ENCODE assay signal across 12 mouse cellular contexts in the genomic region with DNA sequence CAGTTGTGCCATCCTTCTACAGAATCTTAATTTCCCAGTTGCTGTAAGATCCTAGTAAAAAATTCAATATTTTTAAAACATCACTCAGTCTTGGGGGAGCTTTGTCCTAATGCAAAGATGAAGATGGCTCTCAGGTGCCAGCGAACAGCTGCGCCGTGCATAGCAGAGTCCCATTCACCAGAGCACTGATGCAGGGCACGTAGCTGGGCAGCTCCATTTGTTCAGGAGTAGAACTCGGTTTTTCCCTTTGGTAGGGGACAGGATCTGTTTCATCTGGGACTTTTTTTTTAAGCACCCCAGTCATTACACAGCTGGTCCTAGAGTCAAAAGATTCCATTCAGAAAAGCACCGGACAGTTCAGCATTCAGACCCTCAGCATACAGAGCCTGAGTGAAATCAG.
A peak's percentile ranks its signal among the peaks of the same experiment; 100 is the strongest.
DNase-seq lines count a peak whose midpoint lies in the region; ATAC-seq lines count a peak whose summit lies in the region.
"Had no signal": no experiment of that assay in that cellular context is flagged by ENCODE, and none has a peak within 500 bp of the region (broad histone marks: within the 10 kb centered on the region; RNA-seq: fewer than 3 reads in every experiment).

No protein-coding gene starts in this region.

- no peaks in the 10 kb centered on the region for H3K36me3 ChIP-seq in forebrain, embryonic 13.5 days (ENCODE audit: poor library complexity, severe bottlenecking)
- no peaks in the 10 kb centered on the region for H3K36me3 ChIP-seq in forebrain, embryonic 10.5 days (replicated peaks)
- no peaks in the 10 kb centered on the region for H3K36me3 ChIP-seq in heart, embryonic 12.5 days
- H3K36me3 ChIP-seq: midbrain, embryonic 12.5 days; neural tube, embryonic 12.5 days had no signal

- H3K9me3 ChIP-seq in forebrain, embryonic 13.5 days (replicated peaks), result no peaks in the 10 kb centered on the region
- no peaks in the 10 kb centered on the region for H3K9me3 ChIP-seq in forebrain, embryonic 10.5 days
- H3K9me3 ChIP-seq in heart, embryonic 12.5 days (replicated peaks), result no peaks in the 10 kb centered on the region
- H3K9me3 ChIP-seq: midbrain, embryonic 12.5 days; neural tube, embryonic 12.5 days had no signal

- no peak for DNase-seq in forebrain, embryonic 10.5 days (ENCODE audit: extremely low spot score, low spot score)
- no peak for DNase-seq in heart, postnatal 4 days
- DNase-seq in layer of hippocampus, adult 9-11 months, result peak; percentile 4
- no peak for DNase-seq in layer of hippocampus, adult 18-20 months (ENCODE audit: low spot score in 2 of 2)
- DNase-seq in brain, adult 2 months (ENCODE audit: low read depth, low spot score), result peak; percentile 28
- no peak for DNase-seq in urinary bladder, postnatal 10 days (ENCODE audit: low spot score)

- peaks cover 33% of the 10 kb centered on the region for H3K4me1 ChIP-seq in forebrain, embryonic 13.5 days
- peaks cover 20% of the 10 kb centered on the region for H3K4me1 ChIP-seq in forebrain, embryonic 10.5 days
- peaks cover 19% of the 10 kb centered on the region for H3K4me1 ChIP-seq in heart, embryonic 12.5 days (replicated peaks)

- peak overlapping the region; percentile 44; the same call in 1 of the 2 replicates for H3K27ac ChIP-seq in forebrain, embryonic 13.5 days
- no peak overlapping the region for H3K27ac ChIP-seq in forebrain, embryonic 10.5 days
- 0 out of 2 replicates have a peak overlapping the region, but pooled peaks have one; percentile 33 for H3K27ac ChIP-seq in heart, embryonic 12.5 days (ENCODE audit: poor library complexity, severe bottlenecking)
- H3K27ac ChIP-seq: liver, embryonic 14.5 days; midbrain, embryonic 12.5 days; neural tube, embryonic 12.5 days had no signal

- no peak overlapping the region for H3K4me2 ChIP-seq in forebrain, embryonic 13.5 days
- H3K4me2 ChIP-seq in heart, embryonic 12.5 days, result no peak overlapping the region
- H3K4me2 ChIP-seq: midbrain, embryonic 12.5 days; neural tube, embryonic 12.5 days had no signal

- WGBS in forebrain, embryonic 13.5 days, result 84% methylated on average over 6 of the region's 6 CpGs
- 90% methylated on average over 6 of the region's 6 CpGs for WGBS in forebrain, embryonic 10.5 days
- WGBS in heart, embryonic 12.5 days, result 86% methylated on average over 6 of the region's 6 CpGs

- ATAC-seq in forebrain, embryonic 13.5 days, result no peak
- ATAC-seq in heart, embryonic 12.5 days (ENCODE audit: insufficient number of reproducible peaks, low FRiP score), result no peak
- ATAC-seq: Patski had no signal

- H3K27me3 ChIP-seq in forebrain, embryonic 13.5 days, result no peaks in the 10 kb centered on the region
- no peaks in the 10 kb centered on the region for H3K27me3 ChIP-seq in forebrain, embryonic 10.5 days (ENCODE audit: poor library complexity, severe bottlenecking)
- H3K27me3 ChIP-seq in heart, embryonic 12.5 days (replicated peaks), result no peaks in the 10 kb centered on the region
- H3K27me3 ChIP-seq: midbrain, embryonic 12.5 days; neural tube, embryonic 12.5 days; Patski had no signal

- H3K4me3 ChIP-seq in forebrain, embryonic 13.5 days, result no peak overlapping the region
- H3K4me3 ChIP-seq in forebrain, embryonic 10.5 days, result no peak overlapping the region
- no peak overlapping the region for H3K4me3 ChIP-seq in heart, embryonic 12.5 days
- H3K4me3 ChIP-seq: midbrain, embryonic 12.5 days; neural tube, embryonic 12.5 days had no signal

- H3K9ac ChIP-seq in forebrain, embryonic 13.5 days, result no peak overlapping the region
- H3K9ac ChIP-seq in heart, embryonic 12.5 days, result no peak overlapping the region
- H3K9ac ChIP-seq: liver, embryonic 14.5 days; midbrain, embryonic 12.5 days; neural tube, embryonic 12.5 days had no signal

Comparison
In these comparisons a context has a peak if more than half of its experiments do, and no peak if none do; other contexts are left out.
1. DNase-seq: peak in layer of hippocampus, adult 9-11 months (single experiment) and brain, adult 2 months (single experiment); none in forebrain, embryonic 10.5 days (single experiment), heart, postnatal 4 days (single experiment), layer of hippocampus, adult 18-20 months (0 of 2) and urinary bladder, postnatal 10 days (single experiment).